Mouse (Mus musculus) hindbrain, embryonic 14.5 days (tissue): Measurements from ENCODE around the gene Prdm13. TPM values are rescaled to one million over a fixed set of nuclear protein-coding genes. Genes with fewer than 3 reads are reported as not detected.

Experiments used
- ATAC-seq: fragments of 200-750 bp; cut with Nextera tagmentation; 2 replicates; pipeline ENCODE4 v1.8.0; 2017; ENCODE audit warnings: moderate number of reproducible peaks, mild to moderate bottlenecking, moderate TSS enrichment, moderate library complexity; ENCODE audit not compliant: low FRiP score
- DNase-seq: peaks from one replicate; pipeline ENCODE4 v3.0.0-alpha.2; 2015; ENCODE audit warnings: low spot score
- H3K27ac ChIP-seq: fragments of 300-500 bp; sonication (generic); 2 replicates; pipeline ENCODE4 v1.5.1; 2014; ENCODE audit warnings: mild to moderate bottlenecking, moderate library complexity
- H3K27me3 ChIP-seq: fragments of 300-500 bp; sonication (generic); 2 replicates; pipeline ENCODE4 v1.6.1; 2014; ENCODE audit warnings: mild to moderate bottlenecking, low read length, mixed read lengths; ENCODE audit not compliant: control insufficient read depth, insufficient read depth
- H3K36me3 ChIP-seq: fragments of 300-500 bp; sonication (generic); replicated peaks from 2 replicates; pipeline ENCODE4 v1.6.1; 2014; ENCODE audit not compliant: control insufficient read depth, insufficient read depth
- H3K4me1 ChIP-seq: fragments of 300-500 bp; sonication (generic); replicated peaks from 2 replicates; pipeline ENCODE4 v1.6.1; 2014; ENCODE audit warnings: antibody characterized with exemption, low read length, mixed read lengths; ENCODE audit not compliant: control insufficient read depth, insufficient read depth
- H3K4me2 ChIP-seq: fragments of 300-500 bp; sonication (generic); replicated peaks from 2 replicates; pipeline ENCODE4 v1.6.1; 2014; ENCODE audit warnings: mild to moderate bottlenecking, moderate library complexity
- H3K4me3 ChIP-seq: fragments of 300-500 bp; sonication (generic); replicated peaks from 2 replicates; pipeline ENCODE4 v1.5.1; 2014; ENCODE audit warnings: mild to moderate bottlenecking, low read length
- H3K9ac ChIP-seq: fragments of 300-500 bp; sonication (generic); 2 replicates; pipeline ENCODE4 v1.6.1; 2014
- H3K9me3 ChIP-seq: fragments of 300-500 bp; sonication (generic); 2 replicates; pipeline ENCODE4 v1.6.1; 2016; ENCODE audit warnings: low read length; ENCODE audit not compliant: control insufficient read depth
- WGBS: fragments of 180-500 bp; shearing (Covaris S2); extraction: QIAGEN DNeasy Blood & Tissue Kit; methylation state at CpG from one replicate; pipeline ENCODE4 v1.1.7; 2014; 5-methylcytosine and 5-hydroxymethylcytosine counted together
- polyA plus RNA-seq: library from polyadenylated mRNA; unstranded; fragments of >200 nt; fragmentation: Nextera tagmentation; extraction: Ambion mirVana; gene quantifications from 2 replicates; pipeline ENCODE4 v1.2.1, GENCODE M21; 2014

Prdm13 gene
- polyA plus RNA-seq, 1 experiment from 2014 or later, result 0.64 TPM

DNA sequence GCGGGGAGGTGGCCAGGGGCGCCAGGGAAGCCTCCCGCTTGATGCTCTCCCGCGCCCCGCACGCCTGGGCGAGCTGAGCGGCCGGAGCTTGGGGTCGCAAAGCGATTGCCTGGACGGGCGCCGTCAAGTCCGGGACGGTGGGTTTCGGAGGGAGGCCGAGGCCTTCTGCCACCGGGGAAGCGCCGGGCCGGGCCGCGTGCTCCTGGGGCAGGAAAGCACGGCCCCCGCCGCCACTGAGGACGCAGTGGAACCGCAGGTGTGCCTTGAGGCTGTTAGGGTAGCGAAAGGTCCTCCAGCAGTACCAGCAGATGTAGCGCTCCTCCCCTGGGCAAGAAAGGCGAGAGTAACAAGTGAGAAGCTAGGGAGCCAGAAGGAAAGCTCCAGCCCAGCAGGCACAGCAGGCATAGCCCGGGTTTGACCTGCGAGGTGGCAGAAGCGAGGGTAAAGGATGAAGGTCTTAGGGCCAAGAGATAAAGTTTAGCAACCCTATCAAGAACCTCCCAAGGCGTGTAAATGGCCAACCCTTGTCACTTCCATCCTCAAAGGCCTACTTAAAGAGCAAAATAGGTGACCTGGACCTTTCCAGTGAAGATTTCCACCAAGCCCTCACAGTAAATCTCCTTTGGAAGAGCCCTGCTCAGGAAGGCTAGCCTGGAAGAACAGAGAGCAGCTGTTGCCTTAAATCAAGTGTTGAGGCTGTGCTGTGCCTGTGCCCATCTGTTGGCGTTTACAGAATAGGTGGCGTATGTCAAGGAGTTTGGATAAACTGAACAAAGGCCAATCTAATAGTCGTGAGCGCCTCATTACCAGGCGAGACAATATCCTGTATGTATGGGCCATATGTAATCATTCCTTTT, 5.9 kb downstream of the Prdm13 start:
- Histone ChIP-seq H3K4me2 (peak overlapping the region; percentile 60), H3K36me3 (no peaks in the 10 kb centered on the region), H3K9me3 (no peaks in the 10 kb centered on the region), H3K27me3 (peaks cover 99% of the 10 kb centered on the region), H3K4me1 (no peaks in the 10 kb centered on the region), H3K4me3 (peak overlapping the region; percentile 41), H3K27ac (no peak overlapping the region), H3K9ac (no peak overlapping the region)
- 3% methylated on average over 42 of the region's 42 CpGs for WGBS
- DNase-seq, result no peak
- ATAC-seq, result 0 out of 2 replicates have a peak, but pooled peaks have one; percentile 9

GRCm38 (mm10) chr4:21678975-21679623, 6.7 kb downstream of the Prdm13 start:
- Histone ChIP-seq H3K27me3 (peaks cover 99% of the 10 kb centered on the region), H3K4me3 (peak overlapping the region; percentile 41), H3K9me3 (no peaks in the 10 kb centered on the region), H3K4me1 (no peaks in the 10 kb centered on the region), H3K9ac (peak overlapping the region; percentile 36), H3K4me2 (peak overlapping the region; percentile 60), H3K36me3 (no peaks in the 10 kb centered on the region), H3K27ac (no peak overlapping the region)
- WGBS, result 1% methylated on average over 26 of the region's 79 CpGs
- ATAC-seq (peak; percentile 81), DNase-seq (peak; percentile 24)

DNA sequence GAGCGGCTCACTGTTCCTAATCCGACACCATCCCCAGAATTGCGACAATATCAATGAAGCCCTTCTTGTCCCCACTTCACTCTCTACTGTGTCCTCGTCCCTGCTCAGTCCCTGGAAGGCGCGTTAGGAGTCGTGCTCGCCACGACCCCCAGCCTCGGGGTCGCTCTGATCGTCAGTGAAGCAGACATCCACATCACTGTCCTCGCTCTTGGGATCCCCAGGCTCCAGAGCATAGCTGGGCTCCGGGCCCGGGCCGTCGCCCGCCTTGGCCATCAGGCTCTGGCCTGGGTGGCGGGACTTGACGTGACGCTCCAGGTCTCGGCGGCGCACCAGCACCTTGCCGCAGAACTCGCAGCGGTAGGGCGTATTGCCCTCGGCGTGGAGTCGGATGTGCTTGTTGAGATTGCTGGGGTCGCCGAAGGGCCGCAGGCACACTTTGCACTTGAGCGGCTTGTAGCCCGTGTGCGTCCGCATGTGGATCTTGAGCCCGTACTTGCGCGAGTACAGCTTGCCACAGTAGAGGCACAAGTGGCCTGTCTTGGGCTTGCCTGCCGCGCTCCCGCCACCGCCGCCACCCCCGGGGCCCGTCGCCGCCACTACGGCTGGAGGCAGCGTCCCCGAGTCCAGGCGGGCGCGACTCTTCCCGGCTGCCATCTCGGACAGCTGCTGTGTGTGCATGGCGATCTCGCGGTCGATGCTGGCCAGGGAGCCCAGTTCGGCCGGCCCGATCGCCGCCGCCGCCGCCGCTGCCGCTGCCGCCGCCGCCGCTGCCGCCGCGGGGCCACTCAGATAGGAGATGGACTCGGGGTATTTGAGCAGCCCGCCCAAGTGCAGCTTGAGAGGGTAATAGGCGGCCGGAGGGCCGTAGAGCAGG, 7.4 kb downstream of the Prdm13 start:
- Histone ChIP-seq H3K36me3 (no peaks in the 10 kb centered on the region), H3K4me2 (peak overlapping the region; percentile 60), H3K4me3 (peak overlapping the region; percentile 41), H3K4me1 (no peaks in the 10 kb centered on the region), H3K27ac (no peak overlapping the region), H3K9me3 (no peaks in the 10 kb centered on the region), H3K27me3 (peaks cover 99% of the 10 kb centered on the region), H3K9ac (peak overlapping the region; percentile 36)
- WGBS, result under 1% methylated on average over 82 of the region's 84 CpGs
- DNase-seq (peak; percentile 23), ATAC-seq (peak; percentile 41; the same call in 1 of the 2 replicates)

GRCm38 (mm10) chr4:21674691-21675090, 11.1 kb downstream of the Prdm13 start:
- H3K9me3 ChIP-seq, result no peaks in the 10 kb centered on the region
- H3K4me3 ChIP-seq, result no peak overlapping the region
- DNase-seq (peak; percentile 40), ATAC-seq (no peak)
- no peaks in the 10 kb centered on the region for H3K4me1 ChIP-seq
- peaks cover 97% of the 10 kb centered on the region for H3K27me3 ChIP-seq
- 10% methylated on average over 8 of the region's 8 CpGs for WGBS
- no peak overlapping the region for H3K4me2 ChIP-seq
- H3K36me3 ChIP-seq, result no peaks in the 10 kb centered on the region
- H3K9ac ChIP-seq, result no peak overlapping the region
- H3K27ac ChIP-seq, result no peak overlapping the region

GRCm38 (mm10) chr4:21674042-21674441, 11.7 kb downstream of the Prdm13 start:
- H3K27ac ChIP-seq, result no peak overlapping the region
- ATAC-seq (no peak), DNase-seq (peak; percentile 23)
- H3K9me3 ChIP-seq, result no peaks in the 10 kb centered on the region
- H3K4me3 ChIP-seq, result no peak overlapping the region
- no peak overlapping the region for H3K4me2 ChIP-seq
- no peak overlapping the region for H3K9ac ChIP-seq
- WGBS, result 3% methylated on average over 17 of the region's 17 CpGs
- peaks cover 95% of the 10 kb centered on the region for H3K27me3 ChIP-seq
- H3K36me3 ChIP-seq, result no peaks in the 10 kb centered on the region
- H3K4me1 ChIP-seq, result no peaks in the 10 kb centered on the region

GRCm38 (mm10) chr4:21665961-21666360, 19.8 kb downstream of the Prdm13 start:
- no peaks in the 10 kb centered on the region for H3K36me3 ChIP-seq
- peaks cover 20% of the 10 kb centered on the region for H3K27me3 ChIP-seq
- no peaks in the 10 kb centered on the region for H3K9me3 ChIP-seq
- peak; percentile 68 for DNase-seq
- no peak overlapping the region for H3K4me3 ChIP-seq
- no peaks in the 10 kb centered on the region for H3K4me1 ChIP-seq
- no peak overlapping the region for H3K9ac ChIP-seq
- 18% methylated on average over 5 of the region's 5 CpGs for WGBS
- no peak overlapping the region for H3K27ac ChIP-seq
- no peak overlapping the region for H3K4me2 ChIP-seq
- peak; percentile 79 for ATAC-seq

DNA sequence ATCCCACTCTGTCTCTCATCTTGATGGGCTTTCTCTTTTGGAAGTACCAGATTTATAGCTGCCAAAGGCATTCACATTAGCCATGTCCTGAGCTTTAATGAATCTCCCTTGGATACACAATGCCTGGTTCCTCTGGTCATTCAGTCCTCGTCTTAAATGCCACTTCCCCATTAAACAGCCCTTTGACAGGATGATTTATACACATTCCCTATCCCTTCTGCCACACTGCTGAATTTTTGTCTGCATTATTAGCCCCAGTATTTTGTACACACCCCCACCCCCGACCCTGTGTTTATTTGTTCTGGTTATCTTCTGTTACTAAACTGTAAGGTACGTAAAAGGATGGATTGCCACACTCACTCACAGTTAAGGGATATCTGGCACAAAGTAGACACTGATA, 27.6 kb downstream of the Prdm13 start:
- DNase-seq (no peak), ATAC-seq (no peak)
- Histone ChIP-seq H3K9ac (no peak overlapping the region), H3K4me1 (no peaks in the 10 kb centered on the region), H3K27me3 (no peaks in the 10 kb centered on the region), H3K36me3 (no peaks in the 10 kb centered on the region), H3K27ac (no peak overlapping the region), H3K9me3 (no peaks in the 10 kb centered on the region), H3K4me2 (no peak overlapping the region), H3K4me3 (no peak overlapping the region)
- WGBS, result 42% methylated on average over 3 of the region's 3 CpGs

- ATAC-seq, result peak; percentile 55
- Histone ChIP-seq H3K4me1 (no peaks in the 10 kb centered on the region), H3K27ac (no peak overlapping the region), H3K9ac (no peak overlapping the region), H3K27me3 (no peaks in the 10 kb centered on the region), H3K4me2 (no peak overlapping the region), H3K9me3 (no peaks in the 10 kb centered on the region), H3K4me3 (no peak overlapping the region), H3K36me3 (no peaks in the 10 kb centered on the region)
- DNase-seq, result no peak
- WGBS, result 88% methylated on average over 2 of the region's 2 CpGs
Measured at GRCm38 (mm10) chr4:21629275-21629583, 56.5 kb downstream of the Prdm13 start.
